ENCODE assay signal across 7 mouse cellular contexts in the genomic region with DNA sequence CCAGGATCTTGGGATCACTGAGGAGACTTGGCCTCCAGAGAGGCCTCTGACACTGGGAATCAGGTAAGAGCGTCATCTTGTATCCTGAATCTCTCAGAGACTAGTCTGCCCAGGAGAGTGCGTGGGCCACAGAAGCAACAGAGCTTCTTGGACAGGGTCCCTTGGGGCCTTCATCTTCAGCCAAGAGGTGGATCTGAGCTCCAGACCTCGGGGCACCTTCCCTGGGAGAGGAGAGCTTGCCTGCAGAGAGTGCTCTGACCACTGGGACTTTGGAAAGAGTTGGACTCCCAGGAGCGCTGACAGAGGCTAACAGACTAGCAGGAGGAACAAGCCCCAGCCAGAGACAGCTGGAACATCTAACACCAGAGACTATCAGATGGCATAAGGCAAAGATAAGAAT.
DNase-seq lines count a peak whose midpoint lies in the region; ATAC-seq and TF ChIP-seq lines count a peak whose summit lies in the region.
"Not testable (repeated sequence)": the region's sequence is repeated elsewhere in the genome, so short reads cannot be mapped to it uniquely, and the experiment has no call there.

No protein-coding gene starts in this region.

- DNase-seq in adipocyte (ENCODE audit: low spot score), result peak; percentile 1
- DNase-seq in embryo, embryonic 10 days (ENCODE audit: low spot score), result peak; percentile 1
- peak; percentile 27 to 34 for DNase-seq in gastrocnemius, postnatal 36 days
- peak; percentile 26 for DNase-seq in kidney, postnatal 14 days
- peak; percentile 2 for DNase-seq in lung, postnatal 0 days (ENCODE audit: low spot score)
- peak; percentile 14 for DNase-seq in right cerebral cortex, postnatal 4 days
- peak; percentile 17 for DNase-seq in thymus, postnatal 25 days

- not testable (repeated sequence) for ATAC-seq in lung, postnatal 0 days

- intact Hi-C loops in gastrocnemius, postnatal 36 days (cut with DNase I), result not testable (repeated sequence)

- not testable (repeated sequence) for H3K27me3 ChIP-seq in lung, postnatal 0 days (replicated peaks; ENCODE audit: insufficient read depth, low read length)

- TF ChIP-seq EP300 in lung, postnatal 0 days (IDR thresholded peaks at IDR 0.05), result not testable (repeated sequence)

- H3K4me1 ChIP-seq in lung, postnatal 0 days (ENCODE audit: insufficient read depth, low read depth, low read length), result not testable (repeated sequence)

- H3K9ac ChIP-seq in lung, postnatal 0 days (replicated peaks; ENCODE audit: low read depth), result not testable (repeated sequence)

- not testable (repeated sequence) for H3K27ac ChIP-seq in lung, postnatal 0 days (ENCODE audit: low read length)

- H3K9me3 ChIP-seq in lung, postnatal 0 days (ENCODE audit: low read length), result not testable (repeated sequence)

- not testable (repeated sequence) for H3K4me3 ChIP-seq in lung, postnatal 0 days (ENCODE audit: low read depth, low read length)

- WGBS in lung, postnatal 0 days, result 49% methylated on average over 4 of the region's 4 CpGs

- H3K4me2 ChIP-seq in lung, postnatal 0 days (replicated peaks; ENCODE audit: low read depth, low read length), result not testable (repeated sequence)

- TF ChIP-seq CTCF in lung, postnatal 0 days (IDR thresholded peaks at IDR 0.05), result not testable (repeated sequence)

- H3K36me3 ChIP-seq in lung, postnatal 0 days (ENCODE audit: insufficient read depth, low read length), result not testable (repeated sequence)
